Mouse (Mus musculus): ENCODE results near the gene Gm47841. TPM values are rescaled to one million over a fixed set of nuclear protein-coding genes. Genes with fewer than 3 reads are reported as not detected.
A peak's percentile ranks its signal among the peaks of the same experiment; 100 is the strongest.

Gm47841 gene
- polyA plus RNA-seq, 1 experiment from 2014 or later = not detected

GRCm38 (mm10) chr15:101069641-101070190 is 22.5 kb upstream of the Gm47841 start:
- Histone ChIP-seq H3K4me1 (peaks cover 71% of the 10 kb centered on the region), H3K4me2 (peak overlapping the region; percentile 6; the same call in 1 of the 2 replicates), H3K9me3 (no peaks in the 10 kb centered on the region), H3K36me3 (no peaks in the 10 kb centered on the region), H3K4me3 (replicated peaks) (no peak overlapping the region), H3K27ac (peak overlapping the region; percentile 83), H3K9ac (no peak overlapping the region), H3K27me3 (replicated peaks) (no peaks in the 10 kb centered on the region)
- ATAC-seq (ENCODE audit: insufficient read depth, low FRiP score, low read depth) = no peak
- 50% methylated on average over 9 of the region's 9 CpGs for WGBS

GRCm38 (mm10) chr15:101068671-101069070 is 21.5 kb upstream of the Gm47841 start:
- WGBS = 69% methylated on average over 4 of the region's 4 CpGs
- peaks cover 71% of the 10 kb centered on the region for H3K4me1 ChIP-seq
- H3K9ac ChIP-seq = no peak overlapping the region
- no peak overlapping the region for H3K4me3 ChIP-seq (replicated peaks)
- no peaks in the 10 kb centered on the region for H3K9me3 ChIP-seq
- ATAC-seq (ENCODE audit: insufficient read depth, low FRiP score, low read depth) = no peak
- H3K27ac ChIP-seq = peak overlapping the region; percentile 18; the same call in 1 of the 2 replicates
- H3K4me2 ChIP-seq = no peak overlapping the region
- no peaks in the 10 kb centered on the region for H3K27me3 ChIP-seq (replicated peaks)
- no peaks in the 10 kb centered on the region for H3K36me3 ChIP-seq

GRCm38 (mm10) chr15:101068029-101068428 is 20.8 kb upstream of the Gm47841 start:
- H3K4me3 ChIP-seq (replicated peaks) = no peak overlapping the region
- peak overlapping the region; percentile 18; the same call in 1 of the 2 replicates for H3K27ac ChIP-seq
- WGBS = 30% methylated on average over 3 of the region's 3 CpGs
- H3K4me1 ChIP-seq = peaks cover 69% of the 10 kb centered on the region
- H3K27me3 ChIP-seq (replicated peaks) = no peaks in the 10 kb centered on the region
- no peak overlapping the region for H3K9ac ChIP-seq
- no peak overlapping the region for H3K4me2 ChIP-seq
- no peaks in the 10 kb centered on the region for H3K9me3 ChIP-seq
- no peak for ATAC-seq (ENCODE audit: insufficient read depth, low FRiP score, low read depth)
- no peaks in the 10 kb centered on the region for H3K36me3 ChIP-seq

- no peak for ATAC-seq (ENCODE audit: insufficient read depth, low FRiP score, low read depth)
- H3K4me3 ChIP-seq (replicated peaks) = no peak overlapping the region
- no peak overlapping the region for H3K9ac ChIP-seq
- H3K9me3 ChIP-seq = no peaks in the 10 kb centered on the region
- H3K27me3 ChIP-seq (replicated peaks) = no peaks in the 10 kb centered on the region
- H3K36me3 ChIP-seq = no peaks in the 10 kb centered on the region
- H3K4me2 ChIP-seq = no peak overlapping the region
- peak overlapping the region; percentile 40; the same call in 1 of the 2 replicates for H3K27ac ChIP-seq
- WGBS = 32% methylated on average over 7 of the region's 9 CpGs
- peaks cover 69% of the 10 kb centered on the region for H3K4me1 ChIP-seq
These were observed 19.9 kb upstream of the Gm47841 start for GRCm38 (mm10) chr15:101066920-101067696.

- Histone ChIP-seq H3K36me3 (no peaks in the 10 kb centered on the region), H3K9me3 (no peaks in the 10 kb centered on the region), H3K4me1 (peaks cover 66% of the 10 kb centered on the region), H3K27me3 (replicated peaks) (no peaks in the 10 kb centered on the region), H3K9ac (no peak overlapping the region), H3K4me2 (0 out of 2 replicates have a peak overlapping the region, but pooled peaks have one; percentile 2), H3K4me3 (replicated peaks) (no peak overlapping the region), H3K27ac (no peak overlapping the region)
- ATAC-seq (ENCODE audit: insufficient read depth, low FRiP score, low read depth) = no peak
- 29% methylated on average over 6 of the region's 6 CpGs for WGBS
These were observed 19.2 kb upstream of the Gm47841 start for GRCm38 (mm10) chr15:101066364-101066847.

- peaks cover 57% of the 10 kb centered on the region for H3K4me1 ChIP-seq
- H3K9me3 ChIP-seq = no peaks in the 10 kb centered on the region
- H3K36me3 ChIP-seq = no peaks in the 10 kb centered on the region
- no peak overlapping the region for H3K4me3 ChIP-seq (replicated peaks)
- no peak for ATAC-seq (ENCODE audit: insufficient read depth, low FRiP score, low read depth)
- 50% methylated on average over 6 of the region's 6 CpGs for WGBS
- H3K27ac ChIP-seq = no peak overlapping the region
- no peaks in the 10 kb centered on the region for H3K27me3 ChIP-seq (replicated peaks)
- H3K4me2 ChIP-seq = no peak overlapping the region
- no peak overlapping the region for H3K9ac ChIP-seq
These were observed 17.9 kb upstream of the Gm47841 start for GRCm38 (mm10) chr15:101065069-101065468.

- Histone ChIP-seq H3K27ac (no peak overlapping the region), H3K27me3 (replicated peaks) (peaks cover 5% of the 10 kb centered on the region; the same call in 1 of the 2 replicates), H3K4me3 (replicated peaks) (no peak overlapping the region), H3K4me1 (peaks cover 15% of the 10 kb centered on the region), H3K4me2 (no peak overlapping the region), H3K36me3 (no peaks in the 10 kb centered on the region), H3K9ac (no peak overlapping the region), H3K9me3 (no peaks in the 10 kb centered on the region)
- ATAC-seq (ENCODE audit: insufficient read depth, low FRiP score, low read depth) = no peak
- WGBS = 67% methylated on average over 11 of the region's 11 CpGs
These were observed 13.2 kb upstream of the Gm47841 start for GRCm38 (mm10) chr15:101060280-101060852.

GRCm38 (mm10) chr15:101059570-101060279 is 12.5 kb upstream of the Gm47841 start:
- no peak for ATAC-seq (ENCODE audit: insufficient read depth, low FRiP score, low read depth)
- H3K4me2 ChIP-seq = no peak overlapping the region
- no peak overlapping the region for H3K4me3 ChIP-seq (replicated peaks)
- no peak overlapping the region for H3K9ac ChIP-seq
- WGBS = 56% methylated on average over 9 of the region's 9 CpGs
- no peaks in the 10 kb centered on the region for H3K36me3 ChIP-seq
- H3K4me1 ChIP-seq = peaks cover 11% of the 10 kb centered on the region; the same call in 1 of the 2 replicates
- H3K9me3 ChIP-seq = no peaks in the 10 kb centered on the region
- H3K27ac ChIP-seq = no peak overlapping the region
- H3K27me3 ChIP-seq (replicated peaks) = peaks cover 6% of the 10 kb centered on the region; the same call in 1 of the 2 replicates

- no peaks in the 10 kb centered on the region for H3K9me3 ChIP-seq
- H3K27ac ChIP-seq = no peak overlapping the region
- H3K4me2 ChIP-seq = no peak overlapping the region
- H3K4me1 ChIP-seq = peaks cover 17% of the 10 kb centered on the region
- 48% methylated on average over 10 of the region's 10 CpGs for WGBS
- H3K4me3 ChIP-seq (replicated peaks) = no peak overlapping the region
- H3K36me3 ChIP-seq = no peaks in the 10 kb centered on the region
- H3K27me3 ChIP-seq (replicated peaks) = peaks cover 32% of the 10 kb centered on the region
- ATAC-seq (ENCODE audit: insufficient read depth, low FRiP score, low read depth) = peak; percentile 74
- H3K9ac ChIP-seq = no peak overlapping the region
These were observed 9.0 kb upstream of the Gm47841 start for GRCm38 (mm10) chr15:101056225-101056624.

GRCm38 (mm10) chr15:101054541-101054940 is 7.3 kb upstream of the Gm47841 start:
- Histone ChIP-seq H3K4me1 (peaks cover 13% of the 10 kb centered on the region), H3K27ac (no peak overlapping the region), H3K36me3 (no peaks in the 10 kb centered on the region), H3K4me3 (replicated peaks) (no peak overlapping the region), H3K4me2 (no peak overlapping the region), H3K9ac (no peak overlapping the region), H3K27me3 (replicated peaks) (peaks cover 32% of the 10 kb centered on the region), H3K9me3 (no peaks in the 10 kb centered on the region)
- 89% methylated on average over 10 of the region's 10 CpGs for WGBS
- no peak for ATAC-seq (ENCODE audit: insufficient read depth, low FRiP score, low read depth)

GRCm38 (mm10) chr15:101053832-101054459 is 6.7 kb upstream of the Gm47841 start:
- H3K9me3 ChIP-seq = no peaks in the 10 kb centered on the region
- ATAC-seq (ENCODE audit: insufficient read depth, low FRiP score, low read depth) = no peak
- no peak overlapping the region for H3K9ac ChIP-seq
- WGBS = 30% methylated on average over 49 of the region's 65 CpGs
- H3K36me3 ChIP-seq = no peaks in the 10 kb centered on the region
- no peak overlapping the region for H3K27ac ChIP-seq
- H3K4me3 ChIP-seq (replicated peaks) = peak overlapping the region; percentile 38
- H3K27me3 ChIP-seq (replicated peaks) = peaks cover 34% of the 10 kb centered on the region
- H3K4me2 ChIP-seq = peak overlapping the region; percentile 77
- peaks cover 13% of the 10 kb centered on the region for H3K4me1 ChIP-seq
